Mouse (Mus musculus): Measurements from ENCODE around the gene Gsta2. TPM values are rescaled to one million over a fixed set of nuclear protein-coding genes. Genes with fewer than 3 reads are reported as not detected.
"Not testable (repeated sequence)": the region's sequence is repeated elsewhere in the genome, so short reads cannot be mapped to it uniquely, and the experiment has no call there.

Gene Gsta2
- polyA plus RNA-seq, 1 experiment = not detected

DNA sequence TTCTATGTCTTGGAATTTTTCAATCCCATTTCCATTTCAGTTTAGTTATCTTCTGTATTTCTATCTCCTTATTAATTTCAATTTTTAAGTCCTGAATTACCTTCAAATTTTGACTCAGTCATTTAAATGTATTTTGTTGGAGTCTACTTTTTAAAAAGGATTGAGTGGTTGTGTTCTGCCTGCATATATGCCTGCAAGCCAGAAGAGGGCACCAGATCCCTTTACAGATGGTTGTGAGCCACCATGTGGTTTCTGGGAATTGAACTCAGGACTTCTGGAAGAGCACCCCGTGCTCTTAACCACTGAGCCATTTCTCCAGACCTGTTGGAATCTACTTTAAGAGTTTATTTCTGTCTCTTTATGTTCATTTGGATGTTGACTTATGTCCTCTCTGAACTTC, 36.1 kb downstream of the Gsta2 start:
- no peak overlapping the region for H3K4me3 ChIP-seq (replicated peaks)
- H3K9me3 ChIP-seq = peaks cover 13% of the 10 kb centered on the region
- TF ChIP-seq FLI1 (IDR thresholded peaks at IDR 0.05; ENCODE audit: low read length) (no peak), GATA1 (IDR thresholded peaks at IDR 0.05; ENCODE audit: borderline replicate concordance, low read length) (no peak)
- H3K36me3 ChIP-seq (replicated peaks; ENCODE audit: low read length) = no peaks in the 10 kb centered on the region
- peaks cover 13% of the 10 kb centered on the region for H3K27me3 ChIP-seq (replicated peaks)
- peaks cover 3% of the 10 kb centered on the region; the same call in 1 of the 2 replicates for H3K4me1 ChIP-seq

DNA sequence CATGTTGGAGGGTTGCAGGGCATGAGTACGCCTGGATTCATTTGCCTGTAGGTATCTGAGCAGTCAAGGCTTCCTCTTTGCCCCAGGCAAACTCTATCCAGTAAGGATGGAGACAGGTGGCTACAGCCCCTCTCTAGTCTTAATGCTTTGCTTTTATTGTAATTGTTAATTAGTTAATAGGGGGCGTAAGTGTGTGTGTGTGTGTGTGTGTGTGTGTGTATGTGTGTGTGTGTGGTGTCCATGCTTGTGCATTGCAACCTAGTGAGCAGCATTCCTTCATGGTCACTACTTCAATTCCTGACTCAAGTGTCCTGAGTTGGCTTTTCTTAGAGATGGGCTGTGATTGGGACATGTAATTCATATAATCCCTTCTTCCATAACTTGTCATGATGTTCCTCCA, 40.9 kb downstream of the Gsta2 start, which contains the start of gene Omt2a:
Omt2a (minus strand) TSS at position 101 of the 400 bp plus-strand sequence.
- H3K9me3 ChIP-seq = no peaks in the 10 kb centered on the region
- TF ChIP-seq FLI1 (IDR thresholded peaks at IDR 0.05; ENCODE audit: low read length) = no peak
- no peak for TF ChIP-seq GATA1 (IDR thresholded peaks at IDR 0.05; ENCODE audit: borderline replicate concordance, low read length)
- H3K4me1 ChIP-seq = peaks cover 3% of the 10 kb centered on the region; the same call in 1 of the 2 replicates
- no peak within 1 kb of the TSS for H3K4me3 ChIP-seq (replicated peaks)
- H3K36me3 ChIP-seq (replicated peaks; ENCODE audit: low read length) = no peaks in the 10 kb centered on the region
- peaks cover 9% of the 10 kb centered on the region for H3K27me3 ChIP-seq (replicated peaks)

DNA sequence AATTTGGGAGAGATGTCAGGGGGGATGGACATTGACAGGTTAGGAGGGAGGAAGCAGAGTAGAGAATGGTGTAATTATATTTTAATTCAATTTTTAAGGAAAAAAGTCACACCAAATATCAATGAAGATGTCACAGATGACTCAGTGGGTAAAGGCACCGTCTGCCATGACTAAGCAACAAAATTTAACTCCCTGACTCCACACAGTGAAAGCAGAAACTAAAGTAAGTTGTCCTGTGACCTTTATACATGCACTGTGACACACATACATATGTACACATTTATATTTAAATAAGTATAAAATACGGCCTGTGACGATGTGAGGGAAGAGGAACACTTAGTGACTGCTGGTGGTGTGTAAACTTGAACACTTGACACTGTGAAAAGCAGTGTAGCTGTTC, 47.5 kb downstream of the Gsta2 start:
- H3K36me3 ChIP-seq (replicated peaks; ENCODE audit: low read length); H3K27me3 ChIP-seq (replicated peaks); H3K4me1 ChIP-seq; H3K4me3 ChIP-seq (replicated peaks); H3K9me3 ChIP-seq: not testable (repeated sequence)

DNA sequence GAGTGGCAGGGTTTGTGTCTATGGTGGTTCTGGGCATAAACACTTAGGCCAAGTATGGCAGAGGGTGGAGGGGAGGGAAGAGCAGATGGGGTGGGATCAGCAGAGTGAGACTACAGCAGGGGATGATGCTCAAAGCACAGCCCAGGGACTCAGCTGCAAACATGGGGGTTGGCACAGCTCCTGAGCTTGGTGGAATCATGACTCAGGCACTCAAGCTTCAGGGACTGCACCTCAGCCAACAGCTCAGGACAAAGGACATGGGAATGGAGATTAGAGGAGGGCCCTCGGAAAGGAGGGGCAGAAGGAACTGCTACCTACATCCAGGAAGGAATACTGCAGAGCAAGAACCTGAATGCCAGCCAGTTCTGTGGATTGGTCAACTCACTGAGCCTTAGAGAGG, 56.4 kb downstream of the Gsta2 start:
- not testable (repeated sequence) for H3K36me3 ChIP-seq (replicated peaks; ENCODE audit: low read length); H3K9me3 ChIP-seq; H3K4me3 ChIP-seq (replicated peaks); H3K27me3 ChIP-seq (replicated peaks)
- H3K4me1 ChIP-seq = peaks cover 20% of the 10 kb centered on the region

DNA sequence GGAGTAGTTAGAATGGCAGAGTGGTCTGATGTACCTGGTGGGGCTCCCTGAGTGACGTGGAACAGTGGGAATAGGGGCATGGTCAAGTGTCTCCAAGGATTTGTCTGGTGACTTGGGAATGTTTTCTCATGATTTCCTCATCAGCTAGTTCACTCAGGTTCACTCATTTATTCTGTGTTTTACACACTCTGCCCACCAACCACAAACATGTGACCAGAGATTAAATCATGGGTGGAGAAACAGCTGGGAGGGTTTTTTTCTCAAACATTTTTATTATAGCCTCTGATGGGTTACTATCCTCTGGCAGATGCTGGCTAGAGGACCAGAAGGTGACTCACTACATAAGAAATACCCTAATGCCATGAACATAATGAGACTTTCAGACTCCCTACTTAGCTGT, 57.4 kb downstream of the Gsta2 start:
- Histone ChIP-seq H3K4me1 (peaks cover 20% of the 10 kb centered on the region), H3K27me3 (replicated peaks) (peaks cover 9% of the 10 kb centered on the region), H3K4me3 (replicated peaks) (no peak overlapping the region), H3K9me3 (peaks cover 3% of the 10 kb centered on the region; the same call in 1 of the 2 replicates), H3K36me3 (replicated peaks; ENCODE audit: low read length) (no peaks in the 10 kb centered on the region)
- TF ChIP-seq GATA1 (IDR thresholded peaks at IDR 0.05; ENCODE audit: borderline replicate concordance, low read length) = no peak
- no peak for TF ChIP-seq FLI1 (IDR thresholded peaks at IDR 0.05; ENCODE audit: low read length)

DNA sequence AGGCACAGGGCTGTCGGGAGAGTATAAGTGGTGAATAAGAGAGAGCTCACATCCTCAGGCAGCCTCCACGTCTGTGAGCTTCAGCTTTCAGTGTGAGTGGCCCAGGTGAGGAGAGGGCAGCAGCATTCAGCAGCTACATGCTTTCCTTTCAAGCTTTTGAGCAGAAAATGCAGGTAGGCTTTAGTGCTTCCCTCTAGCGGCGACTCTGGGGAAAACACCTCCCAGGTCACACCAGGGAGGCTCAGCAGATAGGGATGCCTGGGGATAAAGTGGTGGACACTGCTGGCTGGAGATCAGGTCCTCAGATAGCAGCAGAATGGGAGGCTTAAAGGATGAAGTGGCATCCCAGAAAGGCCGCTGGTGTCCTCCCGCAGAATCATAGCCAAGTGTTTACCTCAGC, 59.5 kb downstream of the Gsta2 start:
- H3K4me1 ChIP-seq = peaks cover 20% of the 10 kb centered on the region
- H3K4me3 ChIP-seq (replicated peaks); H3K27me3 ChIP-seq (replicated peaks); H3K9me3 ChIP-seq; H3K36me3 ChIP-seq (replicated peaks; ENCODE audit: low read length): not testable (repeated sequence)

DNA sequence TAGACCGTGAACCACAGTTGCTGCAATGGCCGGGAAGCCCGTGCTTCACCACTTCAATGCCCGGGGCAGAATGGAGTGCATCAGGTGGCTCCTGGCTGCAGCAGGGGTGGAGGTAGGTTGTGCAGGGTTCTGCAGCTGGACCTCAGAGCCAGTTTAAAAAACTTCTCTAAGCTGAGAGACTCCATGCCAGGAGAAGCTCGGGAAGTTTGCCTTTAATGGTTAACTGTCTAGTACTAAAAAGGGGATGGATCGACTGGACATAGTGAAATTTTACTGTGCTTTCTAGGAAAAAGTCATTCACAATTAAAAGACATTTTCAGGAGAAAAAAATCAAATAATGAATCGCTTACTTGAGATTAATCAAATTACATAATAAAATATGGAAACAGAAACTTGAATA, 60.8 kb downstream of the Gsta2 start:
- not testable (repeated sequence) for H3K36me3 ChIP-seq (replicated peaks; ENCODE audit: low read length); H3K9me3 ChIP-seq; H3K4me3 ChIP-seq (replicated peaks); H3K27me3 ChIP-seq (replicated peaks)
- peaks cover 18% of the 10 kb centered on the region for H3K4me1 ChIP-seq

DNA sequence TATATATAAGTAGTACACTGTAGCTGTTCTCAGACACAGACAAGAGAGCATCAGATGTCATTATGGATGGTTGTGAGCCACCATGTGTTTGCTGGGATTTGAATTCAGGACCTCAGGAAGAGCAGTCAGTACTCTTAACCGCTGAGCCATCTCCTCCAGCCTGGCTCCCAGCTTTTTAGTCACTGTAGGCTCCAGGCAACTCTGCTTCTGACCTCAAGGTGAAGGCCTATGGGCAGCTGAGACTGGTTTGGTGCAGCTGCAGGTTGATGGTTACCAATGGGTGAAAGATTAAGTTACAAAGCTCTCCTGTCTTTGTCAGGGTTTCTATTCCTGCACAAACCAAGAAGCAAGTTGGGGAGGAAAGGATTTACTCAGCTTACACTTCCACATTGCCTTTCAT, 61.9 kb downstream of the Gsta2 start:
- H3K36me3 ChIP-seq (replicated peaks; ENCODE audit: low read length); H3K9me3 ChIP-seq; H3K4me3 ChIP-seq (replicated peaks); H3K27me3 ChIP-seq (replicated peaks): not testable (repeated sequence)
- H3K4me1 ChIP-seq = peaks cover 13% of the 10 kb centered on the region

DNA sequence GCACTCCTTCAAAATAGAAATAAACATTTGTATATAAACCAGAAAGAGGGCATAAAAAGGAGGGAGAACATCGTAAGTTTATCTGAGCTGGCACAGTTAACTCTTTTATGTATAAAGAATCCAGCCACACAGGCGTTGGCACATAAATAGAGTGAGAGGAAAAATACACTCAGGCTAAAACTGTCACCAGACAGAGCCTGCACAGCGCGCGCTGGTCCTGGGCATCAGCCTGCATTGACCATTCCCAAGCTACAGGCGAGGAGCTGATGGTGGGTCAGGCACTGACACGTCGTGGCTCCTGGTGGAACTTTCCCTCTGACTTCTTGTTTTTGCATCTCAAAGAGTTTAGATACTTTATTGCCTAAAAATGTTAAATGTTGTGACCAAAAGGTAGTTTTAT, 63.1 kb downstream of the Gsta2 start:
- not testable (repeated sequence) for H3K36me3 ChIP-seq (replicated peaks; ENCODE audit: low read length); H3K27me3 ChIP-seq (replicated peaks); H3K9me3 ChIP-seq; H3K4me3 ChIP-seq (replicated peaks)
- H3K4me1 ChIP-seq = peaks cover 13% of the 10 kb centered on the region

DNA sequence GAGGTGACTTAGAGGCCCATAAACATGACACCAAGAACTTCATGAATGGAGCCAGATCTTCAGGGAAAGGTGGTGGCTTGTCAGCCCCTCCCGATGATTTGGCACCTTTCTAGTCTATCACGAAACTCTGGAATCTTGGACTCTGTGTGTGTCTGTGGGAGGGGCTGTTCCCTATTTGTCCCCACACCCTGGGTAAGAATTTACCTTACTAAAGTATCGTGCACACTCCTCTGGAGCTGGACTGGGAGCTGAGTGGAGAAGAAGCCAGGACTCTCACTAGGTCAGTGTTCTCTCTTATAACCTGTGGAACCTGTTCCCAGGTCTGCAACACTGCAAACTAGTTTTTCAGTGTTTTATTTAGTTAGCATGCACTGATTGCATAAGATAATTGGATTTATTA, 65.9 kb downstream of the Gsta2 start, which contains the start of gene Gm10639:
Gm10639 (plus strand) TSS at position 201 of the 400 bp plus-strand sequence.
- not testable (repeated sequence) for H3K4me3 ChIP-seq (replicated peaks); H3K9me3 ChIP-seq; H3K4me1 ChIP-seq; H3K27me3 ChIP-seq (replicated peaks); H3K36me3 ChIP-seq (replicated peaks; ENCODE audit: low read length)

DNA sequence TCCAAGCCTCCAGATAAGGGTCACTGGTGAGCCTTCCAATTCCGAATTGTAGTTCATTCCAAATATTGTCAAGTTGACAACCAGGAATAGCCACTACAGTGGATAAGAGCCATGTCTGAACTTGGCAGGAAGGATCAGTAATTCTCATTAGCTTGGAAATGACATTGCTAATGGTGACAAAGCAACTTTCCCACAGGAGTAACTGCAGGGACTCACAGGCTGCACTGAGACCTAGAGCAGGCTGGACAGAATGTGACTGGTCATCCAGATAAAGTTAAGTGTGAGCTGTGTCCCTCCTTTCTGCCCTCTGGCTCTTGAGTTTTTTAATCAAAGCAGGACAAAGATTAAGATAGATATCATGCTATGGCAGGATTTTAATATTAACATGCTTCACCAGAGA, 66.5 kb downstream of the Gsta2 start:
- H3K4me1 ChIP-seq; H3K27me3 ChIP-seq (replicated peaks); H3K9me3 ChIP-seq; H3K36me3 ChIP-seq (replicated peaks; ENCODE audit: low read length); H3K4me3 ChIP-seq (replicated peaks): not testable (repeated sequence)

DNA sequence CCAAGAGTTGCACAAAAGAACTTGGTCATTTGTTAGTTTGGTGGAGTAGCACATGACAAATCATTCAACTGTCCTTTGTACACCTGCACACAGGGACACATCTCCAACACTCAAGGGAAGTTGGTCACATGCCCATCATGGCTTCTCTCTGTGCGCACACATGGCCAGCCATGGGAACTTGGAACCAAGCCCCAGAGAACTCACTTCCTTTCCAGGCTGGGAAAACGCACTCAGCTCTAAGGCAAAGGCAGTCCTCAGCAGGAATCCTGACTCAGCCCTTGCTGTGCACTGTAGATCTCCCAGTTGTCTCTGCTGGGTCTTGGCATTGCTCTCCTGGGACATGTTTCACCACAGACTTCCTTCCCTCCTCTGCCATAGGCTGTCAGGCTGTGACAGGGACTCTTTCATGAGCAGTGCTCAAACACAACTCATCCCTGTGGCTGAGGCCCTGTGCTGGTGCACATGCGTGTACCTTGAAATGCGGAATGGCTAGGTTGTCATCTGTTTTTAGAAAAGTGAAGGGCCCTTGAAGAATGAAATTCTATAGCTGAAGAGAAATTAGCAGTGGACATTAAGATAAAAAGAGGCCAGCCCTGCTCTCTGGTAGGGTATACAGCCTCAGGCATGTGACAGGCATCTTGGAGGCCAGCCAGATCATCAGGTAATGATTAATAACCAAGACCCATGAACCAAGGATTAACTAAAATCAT, 73.4 kb downstream of the Gsta2 start:
- not testable (repeated sequence) for H3K4me1 ChIP-seq; H3K9me3 ChIP-seq; H3K36me3 ChIP-seq (replicated peaks; ENCODE audit: low read length); H3K27me3 ChIP-seq (replicated peaks); H3K4me3 ChIP-seq (replicated peaks)

Other genes with a start within 250 kb of the Gsta2 start
- gene Fbxo9, start 246.7 kb downstream of the Gsta2 start, polyA plus RNA-seq (2012; ENCODE audit: insufficient read depth, low replicate concordance) = 67.6 and 168 TPM in 2 replicates
- gene Ick, start 246.6 kb downstream of the Gsta2 start, polyA plus RNA-seq (2012; ENCODE audit: insufficient read depth, low replicate concordance) = 23.0 and 64.0 TPM in 2 replicates
- gene Gsta4, start 173.0 kb downstream of the Gsta2 start, polyA plus RNA-seq (2012; ENCODE audit: insufficient read depth, low replicate concordance) = 0.09 TPM in 1 of 2 replicates, not detected in the other
- not detected in 2 replicates for gene Gsta1, start 125.1 kb downstream of the Gsta2 start, polyA plus RNA-seq (2012; ENCODE audit: insufficient read depth, low replicate concordance)
- not detected in 2 replicates for gene Gm3776, start 98.7 kb downstream of the Gsta2 start, polyA plus RNA-seq (2012; ENCODE audit: insufficient read depth, low replicate concordance)
- not detected in 2 replicates for gene Gm10639, start 65.9 kb downstream of the Gsta2 start, polyA plus RNA-seq (2012; ENCODE audit: insufficient read depth, low replicate concordance)
- not detected in 2 replicates for gene Omt2a, start 41.0 kb downstream of the Gsta2 start, polyA plus RNA-seq (2012; ENCODE audit: insufficient read depth, low replicate concordance)
- not detected in 2 replicates for gene Omt2b, start 28.2 kb downstream of the Gsta2 start, polyA plus RNA-seq (2012; ENCODE audit: insufficient read depth, low replicate concordance)
- not detected in 2 replicates for gene Dppa5a, start 12.4 kb upstream of the Gsta2 start, polyA plus RNA-seq (2012; ENCODE audit: insufficient read depth, low replicate concordance)
- not detected in 2 replicates for gene Ooep, start 22.9 kb upstream of the Gsta2 start, polyA plus RNA-seq (2012; ENCODE audit: insufficient read depth, low replicate concordance)
- 0.07 TPM in 1 of 2 replicates, not detected in the other for gene Ddx43, start 40.0 kb upstream of the Gsta2 start, polyA plus RNA-seq (2012; ENCODE audit: insufficient read depth, low replicate concordance)
- 2.0 and 2.8 TPM in 2 replicates for gene Cgas, start 87.4 kb upstream of the Gsta2 start, polyA plus RNA-seq (2012; ENCODE audit: insufficient read depth, low replicate concordance)
- 5.6 and 19.5 TPM in 2 replicates for gene Mto1, start 92.4 kb upstream of the Gsta2 start, polyA plus RNA-seq (2012; ENCODE audit: insufficient read depth, low replicate concordance)
- gene Gm17324, start 93.0 kb upstream of the Gsta2 start, polyA plus RNA-seq (2012; ENCODE audit: insufficient read depth, low replicate concordance) = 0.54 TPM in 1 of 2 replicates, not detected in the other
- gene Eef1a1, start 133.4 kb upstream of the Gsta2 start, polyA plus RNA-seq (2012; ENCODE audit: insufficient read depth, low replicate concordance) = 154 and 597 TPM in 2 replicates
- gene Slc17a5, start 232.3 kb upstream of the Gsta2 start, polyA plus RNA-seq (2012; ENCODE audit: insufficient read depth, low replicate concordance) = 2.9 TPM in 1 of 2 replicates, not detected in the other